Mouse (Mus musculus): Measurements from ENCODE around the gene Skap1.

Gene Skap1

DNA sequence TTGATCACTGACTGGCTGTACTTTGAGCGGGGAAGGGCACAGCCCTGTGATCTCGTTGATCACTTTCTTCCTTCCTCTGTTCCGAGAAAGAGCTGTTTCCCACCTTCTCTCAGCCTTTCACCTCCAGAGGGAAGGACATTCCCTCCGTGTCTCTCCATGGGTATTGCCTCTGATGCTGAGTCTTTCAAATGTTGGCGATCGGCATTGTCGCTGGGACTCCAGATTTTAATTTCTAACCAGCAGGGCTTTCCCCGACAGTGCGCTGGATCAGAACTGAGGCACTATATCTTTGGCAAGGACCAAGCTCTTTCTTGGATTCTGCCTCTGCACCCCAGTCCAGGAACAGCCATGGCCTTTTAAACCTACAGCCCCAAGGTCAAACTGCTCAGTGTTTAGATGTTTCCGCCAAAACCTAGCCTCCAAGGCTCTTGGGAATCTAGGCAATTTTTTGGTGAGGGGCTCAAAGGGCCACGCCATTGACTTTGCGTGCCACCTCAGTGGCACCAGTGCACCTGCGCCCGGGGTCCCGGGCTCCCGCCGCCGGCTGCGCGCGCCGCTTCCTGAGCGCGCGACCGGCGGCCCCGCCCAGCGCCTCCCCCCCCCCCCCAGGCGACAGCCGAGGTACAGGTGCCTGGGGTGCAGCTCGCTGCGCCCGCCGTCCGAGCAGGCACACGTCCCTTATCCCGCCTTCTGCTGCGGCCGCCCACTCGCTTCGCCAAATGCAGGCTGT, at the start of gene Skap1:
Skap1 (plus strand) TSS at position 608 of the 730 bp plus-strand sequence.
- peak; percentile 19 for DNase-seq (ENCODE audit: low read depth, low spot score)

DNA sequence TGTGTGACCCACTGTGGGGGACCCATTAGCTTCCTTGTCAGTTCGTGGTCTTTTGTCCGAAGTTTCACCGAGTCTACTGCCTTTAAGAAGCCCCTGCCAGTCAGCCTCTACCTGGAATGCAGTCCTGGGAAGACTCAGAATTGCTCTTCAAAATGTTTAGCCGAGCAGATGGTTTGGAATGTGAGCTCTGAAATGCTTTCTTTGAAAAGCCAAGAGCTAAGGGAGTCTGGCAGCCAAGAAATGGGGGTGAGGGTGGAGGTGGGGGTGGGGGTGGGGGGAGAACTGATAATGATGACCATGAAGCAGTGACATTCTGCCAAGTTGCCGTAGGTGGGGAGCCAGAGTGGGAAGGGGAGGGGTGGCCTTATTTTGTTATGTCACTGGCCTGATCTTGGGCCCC, 43.3 kb upstream of the Skap1 start:
- no peak for DNase-seq (ENCODE audit: low read depth, low spot score)

DNA sequence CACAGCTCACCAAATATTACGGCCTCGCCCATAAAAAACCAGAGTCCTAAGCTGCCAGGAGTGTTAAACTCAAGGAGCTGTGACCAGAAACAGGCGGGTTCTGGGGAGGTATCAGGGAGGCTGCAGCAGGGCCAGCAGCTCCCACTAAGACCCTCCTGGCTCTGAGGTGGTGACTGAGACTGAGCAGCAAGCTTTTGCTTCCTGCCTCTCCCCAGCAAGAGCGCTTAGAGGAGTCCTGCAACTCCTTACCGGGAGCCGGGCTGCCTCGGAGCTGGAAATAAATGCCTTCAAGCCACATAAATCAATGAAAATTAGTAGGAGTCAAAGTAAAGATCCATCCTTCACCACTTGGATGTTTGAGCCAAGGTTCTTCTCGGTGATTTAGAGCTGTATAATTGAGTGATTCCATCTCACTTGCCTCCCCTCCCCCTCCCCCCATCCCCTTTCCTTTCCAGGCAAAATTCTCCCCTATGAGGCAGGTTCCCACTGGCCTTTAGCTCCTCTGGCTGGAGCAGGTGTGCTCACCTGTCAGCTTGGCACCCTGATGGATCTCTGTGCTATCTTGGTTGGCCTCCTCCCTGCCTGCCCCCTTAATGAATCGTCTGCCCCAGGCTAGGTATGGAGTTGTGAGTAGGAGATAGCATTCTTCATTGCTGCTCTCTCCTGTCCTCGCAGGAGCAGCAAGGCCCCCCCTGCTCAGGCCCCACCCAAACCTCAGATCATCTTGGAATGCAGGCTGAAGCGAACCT, 42.7 kb upstream of the Skap1 start:
- peak; percentile 16 for DNase-seq (ENCODE audit: low read depth, low spot score)

DNA sequence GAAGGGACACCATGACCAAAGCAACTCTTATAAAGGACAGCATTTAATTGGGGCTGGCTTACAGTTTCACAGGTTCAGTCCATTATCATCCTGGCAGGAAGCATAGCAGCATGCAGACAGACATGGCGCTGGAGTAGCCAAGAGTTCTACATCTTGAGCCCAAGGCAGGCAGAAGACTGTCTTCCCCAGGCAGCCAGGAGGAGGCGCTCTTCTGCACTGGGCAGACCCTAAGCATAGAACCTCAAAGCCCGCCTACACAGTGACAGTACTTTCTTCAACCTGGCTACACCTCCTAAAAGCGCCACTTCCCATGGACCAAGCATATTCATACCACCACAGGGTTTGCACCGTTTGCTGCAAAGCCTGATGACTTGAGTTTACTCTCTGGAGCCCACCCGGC, 39.2 kb upstream of the Skap1 start:
- peak; percentile 68 for DNase-seq (ENCODE audit: low read depth, low spot score)

DNA sequence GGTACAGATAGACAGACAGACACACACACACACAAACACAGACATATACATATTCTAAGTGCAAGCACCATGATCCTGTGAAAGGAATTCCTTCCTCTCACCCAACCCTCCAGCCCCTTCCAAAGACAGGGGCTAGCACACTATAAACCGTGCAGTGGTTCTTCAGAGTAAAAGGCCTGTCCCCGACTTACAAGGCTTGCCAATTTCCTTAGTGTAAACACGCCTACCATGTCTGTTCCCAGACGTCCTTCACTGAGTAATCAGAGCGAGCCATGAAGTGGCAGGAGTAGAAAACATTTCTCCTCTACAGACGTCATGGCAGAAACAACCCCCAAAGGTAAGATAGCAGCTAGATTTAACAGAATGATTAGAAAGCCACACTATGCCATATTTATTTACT, 38.2 kb upstream of the Skap1 start:
- DNase-seq (ENCODE audit: low read depth, low spot score), result no peak

DNA sequence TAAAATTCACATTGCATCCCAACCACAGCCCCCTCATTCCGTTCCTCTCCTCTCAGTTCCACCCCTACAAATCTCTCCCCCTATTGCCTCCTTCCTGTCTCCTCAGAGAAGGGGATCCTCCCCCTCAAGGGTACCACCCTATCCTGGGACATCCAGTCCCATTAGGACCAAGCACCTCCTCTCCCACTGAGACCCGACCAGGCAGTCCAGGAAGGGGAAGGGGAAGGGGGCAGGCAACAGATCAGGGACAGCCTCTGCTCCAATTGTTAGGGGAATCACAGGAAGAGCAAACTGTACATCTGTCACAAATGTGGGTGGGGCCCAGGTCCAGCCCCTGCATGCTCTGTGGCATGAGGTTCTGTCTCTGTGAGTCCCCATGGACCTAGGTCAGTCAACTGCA, 37.6 kb upstream of the Skap1 start:
- DNase-seq (ENCODE audit: low read depth, low spot score), result no peak

DNA sequence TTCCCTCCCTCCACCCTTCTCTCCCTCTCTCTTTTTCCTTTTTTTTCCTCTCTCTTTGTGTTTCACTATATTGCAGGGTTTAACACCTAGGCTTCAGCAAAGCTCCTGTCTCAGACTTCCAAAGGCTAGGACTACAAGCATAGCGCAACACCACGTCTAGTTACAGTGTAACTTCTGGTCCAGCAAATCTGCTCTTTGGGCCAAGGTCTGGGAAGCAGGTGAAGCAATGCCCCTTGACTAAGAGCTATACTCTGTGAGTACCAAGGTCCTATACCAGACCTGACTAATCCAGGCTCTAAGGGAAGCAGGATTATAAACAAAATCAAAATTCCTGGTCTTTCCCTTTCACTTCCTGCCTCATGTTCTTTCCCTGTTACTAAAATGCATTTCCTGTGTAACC, 35.3 kb upstream of the Skap1 start:
- no peak for DNase-seq (ENCODE audit: low read depth, low spot score)

DNA sequence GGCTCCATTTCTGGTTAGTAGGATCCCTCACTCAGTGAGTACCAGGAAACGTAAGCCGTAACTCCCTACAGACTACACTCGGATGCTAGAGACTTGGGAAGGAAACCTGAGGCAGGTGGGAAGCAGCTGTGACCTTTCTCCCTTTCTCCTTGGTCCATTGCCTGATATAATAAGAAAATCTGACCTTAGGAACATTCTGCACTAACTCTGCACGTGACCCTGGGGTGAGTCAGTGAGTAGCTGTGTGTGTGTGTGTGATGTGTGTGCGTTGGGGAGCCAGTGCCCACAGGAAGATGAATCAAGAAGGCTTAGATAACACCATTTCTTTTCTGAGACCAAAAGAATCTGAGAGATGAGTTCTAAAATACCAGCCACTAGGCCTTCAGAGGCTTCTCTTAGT, 34.5 kb upstream of the Skap1 start:
- no peak for DNase-seq (ENCODE audit: low read depth, low spot score)

DNA sequence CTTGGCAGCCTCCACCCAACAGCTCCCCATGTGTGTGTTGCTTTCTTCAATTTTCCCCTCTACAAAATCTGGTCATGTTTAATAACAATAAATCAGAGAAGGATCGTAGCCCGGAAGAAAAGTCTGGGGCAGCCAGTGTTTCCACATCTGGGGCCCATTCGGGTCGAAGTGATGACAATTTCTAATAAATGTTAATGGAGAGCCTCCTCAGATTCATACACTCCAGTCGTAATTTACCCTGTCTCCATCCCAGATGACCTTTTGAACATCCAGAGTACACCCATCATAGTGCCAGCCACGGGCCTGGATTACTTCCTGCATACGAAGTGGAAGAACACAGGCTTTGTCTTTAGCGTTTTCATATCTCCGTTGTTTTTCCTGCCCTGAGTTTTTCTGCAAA, 32.5 kb upstream of the Skap1 start:
- DNase-seq (ENCODE audit: low read depth, low spot score), result no peak

DNA sequence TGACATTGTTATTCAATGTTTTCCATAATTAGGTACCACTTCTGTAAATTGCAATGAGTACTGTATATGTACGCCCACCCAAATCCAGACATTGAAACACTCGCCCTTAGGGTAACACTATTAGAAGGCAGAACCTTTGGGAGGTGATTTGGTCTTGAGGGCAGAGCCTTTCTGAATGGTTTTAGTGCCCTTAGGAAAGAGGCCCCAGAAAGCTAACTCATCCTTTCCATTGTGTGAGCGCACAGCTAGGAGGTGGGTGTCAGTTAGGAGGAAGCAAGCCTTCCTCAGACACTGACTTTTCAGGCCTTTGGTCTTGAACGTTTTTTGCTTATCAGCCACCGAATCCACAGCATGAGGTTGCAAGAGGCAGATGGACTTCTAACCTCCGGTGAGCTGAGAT, 29.5 kb upstream of the Skap1 start:
- no peak for DNase-seq (ENCODE audit: low read depth, low spot score)

DNA sequence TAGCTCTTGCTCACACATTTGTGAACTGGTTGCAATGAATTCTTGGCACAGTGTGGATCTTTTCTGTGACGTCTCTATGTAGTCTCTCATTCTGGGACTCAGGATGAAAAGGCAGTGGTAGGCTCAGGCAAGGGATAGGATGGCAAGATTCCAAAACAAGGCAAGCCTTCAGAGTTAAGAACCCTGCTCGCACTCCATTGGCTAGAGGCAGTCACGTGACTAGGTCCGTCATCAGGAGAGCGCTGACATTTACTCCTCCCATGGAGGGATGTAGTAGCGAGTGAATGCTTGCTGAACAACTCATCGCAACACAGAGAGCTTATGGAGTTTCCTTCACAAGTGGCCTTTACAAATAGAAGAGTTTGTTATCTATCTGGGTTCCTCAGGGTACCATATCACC, 27.9 kb upstream of the Skap1 start:
- DNase-seq (ENCODE audit: low read depth, low spot score), result peak; percentile 88

DNA sequence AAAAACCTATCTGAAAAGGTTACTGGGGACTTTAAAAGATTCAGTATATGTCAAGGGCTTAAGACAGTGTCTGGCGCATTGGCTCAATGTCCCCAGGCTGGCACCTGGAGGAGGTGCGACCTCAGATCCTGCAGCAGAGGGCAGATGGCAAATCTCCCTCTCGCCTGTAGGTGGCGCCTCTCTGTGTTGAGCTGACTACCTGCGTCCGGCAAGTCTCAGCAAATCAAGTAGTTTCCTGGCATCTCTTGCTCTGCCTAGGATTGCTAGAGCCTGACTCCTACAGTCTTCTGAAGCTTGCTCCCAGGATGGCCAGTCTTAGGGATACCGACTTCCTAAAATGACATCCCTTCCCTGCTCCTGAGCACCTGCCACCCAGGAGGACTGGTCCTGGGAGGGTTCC, 25.6 kb upstream of the Skap1 start:
- DNase-seq (ENCODE audit: low read depth, low spot score), result peak; percentile 76

DNA sequence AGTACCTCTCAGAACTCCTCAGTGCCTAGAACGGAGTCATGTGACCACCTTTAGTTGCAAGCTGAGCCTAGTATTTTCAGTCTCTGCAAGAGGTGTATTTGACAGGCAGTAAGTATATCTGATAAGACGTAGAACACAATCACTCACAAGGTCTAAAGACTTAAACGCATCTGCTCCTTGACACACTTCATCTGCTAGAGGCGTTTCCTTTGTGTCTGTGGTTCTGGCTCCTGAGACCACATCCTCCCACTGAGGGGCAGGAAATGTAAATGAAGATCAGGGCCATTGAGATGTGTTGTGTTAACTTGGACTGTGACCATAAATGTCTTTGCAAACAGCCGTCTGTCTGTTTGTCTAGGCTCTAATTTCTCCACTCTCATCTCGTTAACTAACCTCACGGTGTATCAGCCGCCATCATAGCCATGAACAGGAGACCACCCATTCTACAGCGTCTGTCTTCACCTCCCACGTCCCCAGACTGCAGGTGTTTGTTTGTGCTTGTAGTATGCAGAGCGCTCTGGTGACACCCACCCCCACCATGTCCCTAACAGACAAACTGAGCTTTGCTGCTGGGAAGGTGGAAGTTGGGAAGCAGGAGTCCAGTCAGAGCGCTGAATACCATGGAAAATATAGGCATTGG, 22.7 kb upstream of the Skap1 start:
- no peak for DNase-seq (ENCODE audit: low read depth, low spot score)

DNA sequence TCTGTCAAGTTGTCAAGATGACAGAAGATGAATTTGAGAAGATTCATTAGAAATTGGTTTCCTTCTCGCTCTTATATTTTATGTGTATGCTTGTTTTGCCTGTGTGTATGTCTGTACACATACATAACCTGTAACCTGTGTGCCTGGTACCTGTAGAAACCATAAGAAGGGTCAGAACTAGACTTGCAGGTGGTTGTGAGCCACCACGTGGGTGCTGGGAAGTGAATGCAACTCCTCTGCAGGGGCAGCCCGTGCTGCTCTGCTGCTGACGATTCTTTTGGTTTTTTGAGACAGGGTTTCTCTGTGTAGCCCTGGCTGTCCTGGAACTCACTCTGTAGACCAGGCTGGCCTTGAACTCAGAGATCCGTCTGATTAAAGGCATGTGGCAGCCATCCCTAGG, 21.9 kb upstream of the Skap1 start:
- no peak for DNase-seq (ENCODE audit: low read depth, low spot score)

DNA sequence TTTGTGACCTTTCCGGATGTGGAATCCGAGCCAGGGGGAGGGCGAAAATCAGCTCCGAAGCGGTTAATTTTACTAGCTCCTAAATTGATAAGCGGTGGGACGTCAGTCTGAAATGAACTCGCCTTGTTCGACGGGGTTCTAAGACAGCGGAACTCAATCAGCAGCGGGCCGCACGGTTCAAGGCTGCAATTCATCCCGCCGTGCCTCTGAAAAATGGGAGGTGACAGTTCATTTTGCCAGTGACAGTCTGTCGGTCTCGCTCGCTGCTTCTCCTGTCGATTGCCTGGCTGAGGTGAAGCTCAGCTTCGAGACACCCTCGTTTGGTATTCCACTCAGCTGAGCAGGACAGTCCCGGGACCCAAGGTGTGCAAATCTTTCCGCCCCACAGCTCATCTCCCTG, 16.5 kb upstream of the Skap1 start:
- DNase-seq (ENCODE audit: low read depth, low spot score), result no peak

DNA sequence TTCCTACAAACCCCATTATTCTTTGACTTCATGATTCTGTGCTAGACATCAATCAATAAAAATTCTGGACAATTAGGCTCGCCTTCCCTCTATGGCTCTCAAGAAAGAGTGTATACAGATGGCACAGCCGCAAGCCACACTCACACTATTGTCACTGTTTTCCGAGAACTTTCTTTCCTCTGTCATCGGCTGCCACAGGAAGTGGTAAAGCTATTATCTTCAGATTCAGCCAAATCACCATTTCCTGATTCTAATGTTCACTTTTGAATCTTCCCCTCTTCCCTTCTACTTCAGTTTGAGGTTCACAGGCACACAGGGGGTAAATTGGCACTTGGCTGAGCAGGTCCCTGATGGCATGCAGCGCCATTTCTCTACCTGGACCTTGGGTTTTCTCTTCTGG, 9.3 kb upstream of the Skap1 start:
- DNase-seq (ENCODE audit: low read depth, low spot score), result no peak

DNA sequence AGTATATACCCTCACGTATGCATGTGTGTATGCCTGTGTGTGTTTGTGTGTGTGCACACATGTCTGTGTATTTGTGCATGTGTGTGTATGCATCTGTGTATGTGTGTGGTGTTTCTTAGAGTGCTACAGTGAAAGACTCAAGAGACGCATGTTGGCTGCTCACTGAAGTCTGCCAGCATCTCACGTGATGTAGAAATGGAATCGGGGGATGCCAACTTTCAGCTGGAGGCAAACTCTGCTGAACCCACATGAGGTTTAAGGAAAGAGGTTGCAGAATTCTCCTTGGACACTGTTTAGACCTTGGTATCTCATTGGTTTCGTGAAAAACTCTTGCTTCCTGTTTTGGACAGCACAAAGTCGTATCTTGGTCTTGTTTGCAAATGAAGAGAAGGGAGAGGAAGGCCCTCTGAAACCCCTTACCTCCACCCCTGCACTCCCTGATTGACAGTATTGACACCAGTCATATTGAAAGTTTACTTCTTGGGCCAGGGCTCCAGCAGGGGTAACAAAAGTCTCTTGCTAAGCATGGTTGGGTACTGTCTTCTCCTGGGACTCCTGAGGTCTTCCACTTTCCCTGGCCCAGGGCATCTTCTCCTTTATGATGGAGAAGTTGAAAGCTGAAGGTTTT, 8.6 kb upstream of the Skap1 start:
- DNase-seq (ENCODE audit: low read depth, low spot score), result no peak

DNA sequence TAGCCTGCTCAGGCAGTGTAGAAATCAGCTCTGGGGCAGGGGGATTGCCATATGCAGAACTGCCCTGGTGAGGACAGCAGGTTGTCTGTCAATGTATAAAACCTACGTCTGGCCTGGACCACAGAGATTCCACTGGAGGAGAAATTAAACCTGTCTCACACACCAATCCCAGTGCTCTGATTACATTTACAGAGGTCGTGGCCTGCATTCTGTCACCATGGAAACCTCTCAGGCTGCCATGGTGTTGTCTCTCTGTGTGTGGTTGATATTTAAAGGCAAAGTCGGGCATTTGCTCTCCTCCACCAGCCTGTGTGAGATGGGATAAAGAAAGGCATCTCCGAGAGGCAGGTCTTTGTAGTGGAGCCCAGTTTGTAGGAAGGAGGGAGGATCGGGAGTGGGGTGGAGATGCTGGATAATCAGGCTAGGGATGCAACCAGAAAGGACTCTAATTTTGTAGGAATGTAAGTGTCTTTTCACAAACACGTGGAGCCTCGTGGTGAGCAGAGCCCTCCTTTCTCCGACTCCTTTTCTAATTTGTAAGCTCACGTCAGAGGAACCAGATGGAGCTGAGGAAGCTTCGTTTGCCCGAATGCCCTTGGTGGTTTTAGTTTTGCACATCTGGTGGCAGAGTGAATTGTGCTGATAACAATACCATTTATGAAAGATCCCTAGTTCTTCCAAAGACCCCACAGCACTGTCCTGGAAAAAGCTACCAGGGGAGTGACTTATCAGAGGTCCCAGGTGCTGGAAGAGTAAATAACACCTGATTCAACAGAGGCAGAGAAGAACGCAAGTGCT, 7.7 kb upstream of the Skap1 start:
- no peak for DNase-seq (ENCODE audit: low read depth, low spot score)

DNA sequence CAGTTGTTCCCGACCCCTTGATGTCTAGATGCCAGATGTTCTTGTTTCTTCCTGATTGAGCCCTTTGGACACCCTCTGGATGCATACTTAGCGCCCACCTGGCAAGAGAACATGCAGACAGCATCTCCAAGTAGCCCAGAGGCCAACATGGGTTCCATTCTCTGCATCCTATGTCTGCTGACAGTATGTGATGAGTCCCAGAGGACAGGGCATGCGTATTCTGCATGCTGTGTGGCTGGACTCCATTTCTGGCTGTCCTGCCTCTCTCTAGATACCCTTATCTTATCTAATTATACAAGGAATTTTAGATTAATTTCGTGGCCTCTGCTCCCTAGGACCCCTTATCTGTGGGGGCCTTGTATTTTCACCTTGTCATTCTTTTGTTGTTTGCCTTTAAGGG, 2.6 kb upstream of the Skap1 start:
- DNase-seq (ENCODE audit: low read depth, low spot score), result no peak

DNA sequence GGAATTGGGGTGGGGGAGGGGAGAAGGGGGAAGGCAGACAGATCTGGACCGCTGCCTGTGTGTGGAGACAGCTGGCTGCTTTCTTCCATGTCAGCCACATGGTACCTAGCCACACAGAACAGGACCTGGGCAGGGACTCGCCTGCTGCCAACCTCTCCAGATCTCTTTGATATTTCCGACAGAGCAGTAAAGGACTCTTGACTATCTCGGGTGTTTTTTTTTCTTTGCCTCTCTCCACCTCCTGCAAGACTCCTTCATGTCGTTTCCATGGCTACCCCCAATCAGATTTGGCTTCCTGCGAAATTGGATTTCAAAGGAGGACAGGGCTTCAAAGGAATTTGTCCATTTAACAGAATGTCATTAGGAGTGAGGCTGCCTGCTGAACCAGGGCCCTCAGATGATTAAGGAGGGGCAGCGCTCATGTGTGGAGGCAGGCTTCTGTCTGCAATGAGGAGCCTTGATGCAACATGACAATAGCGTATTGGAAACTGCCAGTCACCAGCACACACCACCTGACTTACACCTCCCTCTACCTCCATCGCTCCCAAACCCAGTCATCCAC, 2.1 kb upstream of the Skap1 start:
- peak; percentile 43 for DNase-seq (ENCODE audit: low read depth, low spot score)

DNA sequence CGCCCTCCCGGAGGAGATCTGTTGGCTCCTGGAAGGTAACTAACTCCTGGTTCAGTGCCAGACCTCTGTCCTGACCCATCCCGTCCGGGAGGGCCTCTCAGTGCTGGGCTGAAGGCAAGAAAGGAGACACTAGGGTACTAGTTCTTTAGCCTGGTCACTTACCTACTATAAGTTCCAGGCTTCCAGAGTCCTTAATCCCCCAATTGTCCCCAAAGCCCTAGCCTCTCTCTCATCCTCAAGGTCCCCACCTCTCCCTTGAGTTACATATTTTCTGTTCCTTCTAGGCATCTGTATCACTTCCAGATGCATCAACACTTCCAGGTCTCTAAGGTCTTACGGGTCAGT, 295 bp downstream of the Skap1 start:
- DNase-seq (ENCODE audit: low read depth, low spot score), result no peak
